Mouse (Mus musculus) spleen, adult 2 months (tissue): Measurements from ENCODE around the gene Sypl. TPM values are rescaled to one million over a fixed set of nuclear protein-coding genes. Genes with fewer than 3 reads are reported as not detected.

Experiments used
- DNase-seq, 2 experiments: peaks; one replicate each; pipeline versions ENCODE4 v3.0.0 to v3.0.0-alpha.2; 2012 to 2021; ENCODE audit warnings: low spot score in 2 of 2, low read depth in 1 of 2
- H3K27ac ChIP-seq: fragments of 200-500 bp; 2 replicates; pipeline ENCODE4 v1.5.1; 2012; ENCODE audit warnings: low read length, inconsistent platforms; ENCODE audit not compliant: insufficient read depth
- H3K27me3 ChIP-seq: fragments of 200-500 bp; 2 replicates; pipeline ENCODE4 v1.6.1; 2012; ENCODE audit warnings: mild to moderate bottlenecking, moderate library complexity, low read length, inconsistent platforms; ENCODE audit not compliant: control insufficient read depth, insufficient read depth
- H3K36me3 ChIP-seq: fragments of 200-500 bp; 2 replicates; pipeline ENCODE4 v1.6.1; 2012; ENCODE audit warnings: mild to moderate bottlenecking, low read length, inconsistent platforms; ENCODE audit not compliant: control insufficient read depth, insufficient read depth
- H3K4me1 ChIP-seq: fragments of 200-500 bp; 2 replicates; pipeline ENCODE4 v1.6.1; 2011; ENCODE audit warnings: inconsistent platforms; ENCODE audit not compliant: control insufficient read depth, insufficient read depth, insufficient read length
- H3K4me3 ChIP-seq: fragments of 200-500 bp; 2 replicates; pipeline ENCODE4 v1.5.1; 2011; ENCODE audit warnings: mild to moderate bottlenecking, inconsistent platforms; ENCODE audit not compliant: insufficient read depth, insufficient read length; ENCODE audit errors: extremely low read depth
- CTCF ChIP-seq: fragments of 200-500 bp; IDR thresholded peaks from 2 replicates; pipeline ENCODE4 v1.5.1; 2011; ENCODE audit warnings: mild to moderate bottlenecking, inconsistent platforms; ENCODE audit not compliant: insufficient read depth, insufficient read length, insufficient replicate concordance; ENCODE audit errors: extremely low read depth
- POLR2A ChIP-seq: fragments of 200-500 bp; IDR thresholded peaks from 2 replicates; pipeline ENCODE4 v1.6.1; 2011; ENCODE audit warnings: low read depth, low read length, inconsistent platforms
- WGBS: fragments of 180-500 bp; shearing (Covaris S2); methylation state at CpG from one replicate; pipeline ENCODE4 v1.1.7; 2018; 5-methylcytosine and 5-hydroxymethylcytosine counted together
- polyA plus RNA-seq: library from polyadenylated mRNA; depleted of rRNA; stranded (reverse); fragments of >200 nt; gene quantifications from 2 replicates; pipeline ENCODE4 v1.2.3, GENCODE M21; 2012

Gene Sypl
- polyA plus RNA-seq, 1 experiment, result 36.9 TPM

- Histone ChIP-seq H3K36me3 (no peaks in the 10 kb centered on the region), H3K27ac (no peak overlapping the region), H3K27me3 (no peaks in the 10 kb centered on the region), H3K4me1 (peaks cover 12% of the 10 kb centered on the region; the same call in 1 of the 2 replicates), H3K4me3 (no peak overlapping the region)
- no peak for DNase-seq
- TF ChIP-seq POLR2A (no peak), CTCF (no peak)
- WGBS, result 86% methylated on average over 6 of the region's 6 CpGs
These were observed 55.7 kb downstream of the Sypl start for GRCm38 (mm10) chr12:33009206-33009966.

- no peaks in the 10 kb centered on the region for H3K27me3 ChIP-seq
- H3K4me3 ChIP-seq, result no peak overlapping the region
- H3K4me1 ChIP-seq, result peaks cover 12% of the 10 kb centered on the region; the same call in 1 of the 2 replicates
- TF ChIP-seq CTCF (peak; percentile 88; the same call in 1 of the 2 replicates), POLR2A (no peak)
- WGBS, result 31% methylated on average over 3 of the region's 3 CpGs
- DNase-seq, result peak; percentile 26 to 64
- H3K27ac ChIP-seq, result no peak overlapping the region
- no peaks in the 10 kb centered on the region for H3K36me3 ChIP-seq
These were observed 56.3 kb downstream of the Sypl start for GRCm38 (mm10) chr12:33010026-33010425.

- H3K4me1 ChIP-seq, result peaks cover 13% of the 10 kb centered on the region
- no peaks in the 10 kb centered on the region for H3K27me3 ChIP-seq
- DNase-seq, result no peak
- WGBS, result 77% methylated on average over 7 of the region's 7 CpGs
- no peaks in the 10 kb centered on the region for H3K36me3 ChIP-seq
- no peak overlapping the region for H3K4me3 ChIP-seq
- TF ChIP-seq CTCF (no peak), POLR2A (no peak)
- no peak overlapping the region for H3K27ac ChIP-seq
These were observed 60.5 kb downstream of the Sypl start for GRCm38 (mm10) chr12:33014050-33014796.

GRCm38 (mm10) chr12:33015103-33015502 is 61.4 kb downstream of the Sypl start:
- Histone ChIP-seq H3K27ac (no peak overlapping the region), H3K27me3 (no peaks in the 10 kb centered on the region), H3K36me3 (no peaks in the 10 kb centered on the region), H3K4me1 (peaks cover 7% of the 10 kb centered on the region), H3K4me3 (no peak overlapping the region)
- 75% methylated on average over 1 of the region's 1 CpGs for WGBS
- DNase-seq, result no peak
- no peak for TF ChIP-seq CTCF
- no peak for TF ChIP-seq POLR2A

- WGBS, result 38% methylated on average over 7 of the region's 7 CpGs
- no peak overlapping the region for H3K27ac ChIP-seq
- H3K4me1 ChIP-seq, result peaks cover 7% of the 10 kb centered on the region
- TF ChIP-seq CTCF (no peak), POLR2A (no peak)
- no peaks in the 10 kb centered on the region for H3K27me3 ChIP-seq
- no peaks in the 10 kb centered on the region for H3K36me3 ChIP-seq
- H3K4me3 ChIP-seq, result peak overlapping the region; percentile 43; the same call in 1 of the 2 replicates
- peak in 1 of 2 experiments; percentile 21 for DNase-seq
These were observed 63.4 kb downstream of the Sypl start for GRCm38 (mm10) chr12:33016824-33017705.

- H3K27ac ChIP-seq, result no peak overlapping the region
- no peak for DNase-seq
- H3K27me3 ChIP-seq, result no peaks in the 10 kb centered on the region
- H3K36me3 ChIP-seq, result no peaks in the 10 kb centered on the region
- no peak overlapping the region for H3K4me3 ChIP-seq
- 83% methylated on average over 4 of the region's 4 CpGs for WGBS
- TF ChIP-seq POLR2A (no peak), CTCF (no peak)
- H3K4me1 ChIP-seq, result peaks cover 7% of the 10 kb centered on the region
These were observed 64.9 kb downstream of the Sypl start for GRCm38 (mm10) chr12:33018601-33019000.
